In the genomic region with DNA sequence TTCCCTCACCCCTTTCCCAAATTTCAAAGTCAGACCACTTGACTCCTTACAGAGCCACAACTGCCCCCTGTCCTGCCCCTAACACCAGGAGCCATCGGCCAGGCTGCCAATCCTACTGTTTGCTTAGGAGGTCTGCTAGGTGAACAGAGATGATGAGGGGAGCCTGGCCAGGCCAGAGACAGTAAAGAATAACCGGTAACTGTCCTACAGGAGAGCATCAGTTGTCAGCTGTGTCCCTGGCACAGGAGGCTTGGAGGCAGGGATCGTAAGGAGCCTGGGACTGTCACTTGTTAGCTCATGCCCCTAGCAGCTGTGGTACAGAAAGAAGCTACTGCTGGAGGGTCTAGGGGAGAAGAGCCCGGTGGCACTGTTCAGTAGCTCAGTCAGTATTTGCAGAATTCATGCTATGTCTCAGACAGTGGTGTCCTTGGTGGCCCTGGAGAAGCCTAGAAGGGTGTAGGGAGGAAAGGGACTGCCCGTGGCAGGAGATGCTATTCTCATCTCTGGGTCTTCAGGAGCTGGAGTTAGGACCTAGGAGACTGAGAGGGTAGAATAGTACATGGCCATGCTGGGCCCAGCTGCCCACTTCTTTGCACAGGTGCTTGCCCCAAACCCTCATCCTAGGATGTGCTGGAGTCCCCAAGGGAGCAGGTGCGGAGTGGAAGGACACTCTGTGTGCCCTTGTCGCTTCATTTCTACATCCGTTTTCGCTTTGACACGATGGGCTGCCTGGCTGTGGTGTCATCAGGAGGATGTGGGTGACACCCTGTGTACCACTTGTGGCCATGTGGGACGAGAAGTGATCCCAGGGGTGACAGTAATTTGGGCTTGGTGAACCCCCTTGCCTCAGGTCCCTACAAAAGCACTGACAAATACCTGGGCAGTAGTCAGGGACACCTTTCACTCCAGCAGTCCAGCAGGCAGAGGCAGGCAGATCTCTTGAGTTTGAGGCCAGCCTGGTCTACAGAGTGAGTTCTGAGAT, we compare ENCODE assay signal across 7 mouse cellular contexts. TPM values are rescaled to one million over a fixed set of nuclear protein-coding genes. Genes with fewer than 3 reads are reported as not detected.
A peak's percentile ranks its signal among the peaks of the same experiment; 100 is the strongest.
DNase-seq lines count a peak whose midpoint lies in the region; ATAC-seq and TF ChIP-seq lines count a peak whose summit lies in the region.

No protein-coding gene starts in this region.

- ATAC-seq in lung, embryonic 15.5 days (ENCODE audit: borderline replicate concordance, extremely low read depth, low FRiP score, low TSS enrichment) = no peak
- ATAC-seq in embryonic facial prominence, embryonic 15.5 days (ENCODE audit: insufficient number of reproducible peaks, low FRiP score, low TSS enrichment, low read depth) = no peak
- no peak for ATAC-seq in limb, embryonic 14.5 days (ENCODE audit: low FRiP score, low read depth)
- no peak for ATAC-seq in stomach, embryonic 16.5 days (ENCODE audit: insufficient read depth, low FRiP score)

- TF ChIP-seq POLR2A in limb, embryonic 14.5 days (IDR thresholded peaks at IDR 0.05; ENCODE audit: borderline replicate concordance, extremely low read depth, insufficient read depth, insufficient read length) = no peak

- H3K27me3 ChIP-seq in lung, embryonic 15.5 days = no peaks in the 10 kb centered on the region
- H3K27me3 ChIP-seq in embryonic facial prominence, embryonic 15.5 days = no peaks in the 10 kb centered on the region
- no peaks in the 10 kb centered on the region for H3K27me3 ChIP-seq in limb, embryonic 14.5 days (ENCODE audit: control insufficient read depth, insufficient read depth, low read length)
- H3K27me3 ChIP-seq in stomach, embryonic 16.5 days (ENCODE audit: control insufficient read depth, insufficient read depth, low read length) = no peaks in the 10 kb centered on the region

- peaks cover 33% of the 10 kb centered on the region for H3K4me1 ChIP-seq in lung, embryonic 15.5 days
- H3K4me1 ChIP-seq in embryonic facial prominence, embryonic 15.5 days = peaks cover 59% of the 10 kb centered on the region
- H3K4me1 ChIP-seq in limb, embryonic 14.5 days (ENCODE audit: control insufficient read depth, insufficient read depth, low read length) = peaks cover 36% of the 10 kb centered on the region
- peaks cover 32% of the 10 kb centered on the region for H3K4me1 ChIP-seq in stomach, embryonic 16.5 days (ENCODE audit: control insufficient read depth, insufficient read depth, low read length)

- WGBS in lung, embryonic 15.5 days = 84% methylated on average over 11 of the region's 11 CpGs
- 80% methylated on average over 11 of the region's 11 CpGs for WGBS in embryonic facial prominence, embryonic 15.5 days
- 88% methylated on average over 11 of the region's 11 CpGs for WGBS in limb, embryonic 14.5 days
- 84% methylated on average over 11 of the region's 11 CpGs for WGBS in stomach, embryonic 16.5 days

- no peak for DNase-seq in lung, postnatal 10 days
- no peak for DNase-seq in limb, embryonic 14.5 days (ENCODE audit: low spot score)
- DNase-seq in layer of hippocampus, postnatal 36 days = no peak
- no peak for DNase-seq in cerebellum, adult 8-10 months

- H3K4me2 ChIP-seq in lung, embryonic 15.5 days = peak overlapping the region; percentile 99
- peak overlapping the region; percentile 97 for H3K4me2 ChIP-seq in embryonic facial prominence, embryonic 15.5 days (replicated peaks)
- H3K4me2 ChIP-seq in limb, embryonic 14.5 days (replicated peaks; ENCODE audit: low read depth, low read length, severe bottlenecking) = peak overlapping the region; percentile 95
- peak overlapping the region; percentile 97 for H3K4me2 ChIP-seq in stomach, embryonic 16.5 days (ENCODE audit: low read depth, low read length)

- peaks cover 28% of the 10 kb centered on the region for H3K36me3 ChIP-seq in lung, embryonic 15.5 days
- peaks cover 46% of the 10 kb centered on the region for H3K36me3 ChIP-seq in embryonic facial prominence, embryonic 15.5 days
- peaks cover 69% of the 10 kb centered on the region for H3K36me3 ChIP-seq in limb, embryonic 14.5 days (ENCODE audit: control insufficient read depth, insufficient read depth, low read length)
- H3K36me3 ChIP-seq in stomach, embryonic 16.5 days (ENCODE audit: control insufficient read depth, insufficient read depth, low read length) = peaks cover 16% of the 10 kb centered on the region; the same call in 1 of the 2 replicates

- H3K4me3 ChIP-seq in lung, embryonic 15.5 days = no peak overlapping the region
- peak overlapping the region; percentile 93; the same call in 1 of the 2 replicates for H3K4me3 ChIP-seq in embryonic facial prominence, embryonic 15.5 days (replicated peaks)
- H3K4me3 ChIP-seq in limb, embryonic 14.5 days (replicated peaks; ENCODE audit: low read length) = peak overlapping the region; percentile 10; the same call in 1 of the 2 replicates
- H3K4me3 ChIP-seq in stomach, embryonic 16.5 days (replicated peaks; ENCODE audit: low read length) = peak overlapping the region; percentile 87

- no peak overlapping the region for H3K9ac ChIP-seq in lung, embryonic 15.5 days
- H3K9ac ChIP-seq in embryonic facial prominence, embryonic 15.5 days = no peak overlapping the region
- H3K9ac ChIP-seq in limb, embryonic 14.5 days (ENCODE audit: low read depth, low read length, severe bottlenecking) = no peak overlapping the region
- H3K9ac ChIP-seq in stomach, embryonic 16.5 days (ENCODE audit: low read length) = peak overlapping the region; percentile 97

- no peaks in the 10 kb centered on the region for H3K9me3 ChIP-seq in lung, embryonic 15.5 days
- H3K9me3 ChIP-seq in embryonic facial prominence, embryonic 15.5 days (replicated peaks) = no peaks in the 10 kb centered on the region
- no peaks in the 10 kb centered on the region for H3K9me3 ChIP-seq in limb, embryonic 14.5 days (ENCODE audit: control insufficient read depth, low read length)
- no peaks in the 10 kb centered on the region for H3K9me3 ChIP-seq in stomach, embryonic 16.5 days (replicated peaks; ENCODE audit: control insufficient read depth, low read length)

- peak overlapping the region; percentile 80; the same call in 1 of the 2 replicates for H3K27ac ChIP-seq in lung, embryonic 15.5 days
- no peak overlapping the region for H3K27ac ChIP-seq in embryonic facial prominence, embryonic 15.5 days (replicated peaks)
- H3K27ac ChIP-seq in limb, embryonic 14.5 days (replicated peaks; ENCODE audit: low read depth, low read length) = no peak overlapping the region
- peak overlapping the region; percentile 92; the same call in 1 of the 2 replicates for H3K27ac ChIP-seq in stomach, embryonic 16.5 days (ENCODE audit: low read length)

RNA-seq across cellular contexts. Expression of a gene that starts 4.3 kb away (rescaled TPM):
- polyA plus RNA-seq in lung, embryonic 15.5 days (2015; fragmentation: Nextera tagmentation; extraction: Ambion mirVana) = 16.5 and 17.5 TPM in 2 replicates
- polyA plus RNA-seq in embryonic facial prominence, embryonic 15.5 days (2015; fragmentation: Nextera tagmentation; extraction: Ambion mirVana) = 42.3 and 44.2 TPM in 2 replicates
- 130 and 180 TPM in 2 replicates for polyA plus RNA-seq in limb, embryonic 14.5 days (2012; rRNA removed)
- polyA plus RNA-seq in limb, embryonic 14.5 days (2014; fragmentation: Nextera tagmentation; extraction: Ambion mirVana) = 73.0 and 84.1 TPM in 2 replicates
- polyA plus RNA-seq in stomach, embryonic 16.5 days (2015; fragmentation: Nextera tagmentation; extraction: Ambion mirVana) = 14.2 and 14.5 TPM in 2 replicates
- 10 to 100 TPM; 86.0 to 88.6 TPM for total RNA-seq in layer of hippocampus, postnatal 36 days (2021)

RNA-seq across cellular contexts. Expression of a gene that starts 56.5 kb away (rescaled TPM):
- 988 and 1,033 TPM in 2 replicates for polyA plus RNA-seq in lung, embryonic 15.5 days (2015; fragmentation: Nextera tagmentation; extraction: Ambion mirVana)
- polyA plus RNA-seq in embryonic facial prominence, embryonic 15.5 days (2015; fragmentation: Nextera tagmentation; extraction: Ambion mirVana) = 943 and 957 TPM in 2 replicates
- polyA plus RNA-seq in limb, embryonic 14.5 days (2012; rRNA removed) = 946 and 1,047 TPM in 2 replicates
- polyA plus RNA-seq in limb, embryonic 14.5 days (2014; fragmentation: Nextera tagmentation; extraction: Ambion mirVana) = 1,133 and 1,180 TPM in 2 replicates
- polyA plus RNA-seq in stomach, embryonic 16.5 days (2015; fragmentation: Nextera tagmentation; extraction: Ambion mirVana) = 747 and 881 TPM in 2 replicates
- 100 to 1,000 TPM; 265 to 274 TPM for total RNA-seq in layer of hippocampus, postnatal 36 days (2021)

Comparison
In these comparisons a context has a peak if more than half of its experiments do, and no peak if none do; other contexts are left out.
1. H3K27ac ChIP-seq: peak in lung, embryonic 15.5 days (single experiment) and stomach, embryonic 16.5 days (single experiment); none in embryonic facial prominence, embryonic 15.5 days (single experiment) and limb, embryonic 14.5 days (single experiment).
2. Peak in every context shown above with its lines, with median percentiles within 50 percentile points of each other: H3K4me2 ChIP-seq.